Mouse (Mus musculus): ENCODE measurements around the gene Atxn10. TPM values are rescaled to one million over a fixed set of nuclear protein-coding genes. Genes with fewer than 3 reads are reported as not detected.
"Not testable (repeated sequence)": the region's sequence is repeated elsewhere in the genome, so short reads cannot be mapped to it uniquely, and the experiment has no call there.

Atxn10 gene
- polyA plus RNA-seq, 1 experiment, result 66.8 TPM

DNA sequence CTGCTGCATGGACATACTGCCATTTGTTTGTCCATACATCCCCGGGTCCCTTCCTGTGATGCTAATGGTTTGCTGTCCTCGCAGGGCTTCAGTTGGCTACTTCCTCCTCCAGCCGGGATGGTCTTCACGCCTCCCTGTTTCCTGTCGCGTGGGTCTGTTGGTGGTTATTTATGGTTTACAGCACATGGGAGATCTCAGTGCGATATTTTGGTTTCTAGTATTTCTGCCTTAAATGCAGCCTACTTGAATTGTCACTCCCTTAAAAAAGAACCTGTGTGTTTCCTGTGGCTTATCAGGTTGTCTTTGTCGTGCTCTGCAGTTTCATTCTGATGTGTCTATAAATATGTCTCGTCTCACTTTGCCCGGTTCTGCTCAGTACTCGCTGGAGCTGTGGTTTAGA, 8.2 kb upstream of the Atxn10 start:
- Histone ChIP-seq H3K27ac (ENCODE audit: control insufficient read depth, insufficient read depth, low read depth, low read length, poor library complexity) (no peak overlapping the region), H3K4me3 (replicated peaks; ENCODE audit: control insufficient read depth, low read depth, low read length) (no peak overlapping the region), H3K4me1 (ENCODE audit: control insufficient read depth, insufficient read depth, low read length) (no peaks in the 10 kb centered on the region)
- no peak for TF ChIP-seq CTCF (IDR thresholded peaks at IDR 0.05; ENCODE audit: control insufficient read depth, insufficient read depth, low read length)
- no peak for TF ChIP-seq POLR2A (IDR thresholded peaks at IDR 0.05; ENCODE audit: borderline replicate concordance, control insufficient read depth, low read depth, low read length)
- 2% methylated on average over 11 of the region's 11 CpGs for WGBS

DNA sequence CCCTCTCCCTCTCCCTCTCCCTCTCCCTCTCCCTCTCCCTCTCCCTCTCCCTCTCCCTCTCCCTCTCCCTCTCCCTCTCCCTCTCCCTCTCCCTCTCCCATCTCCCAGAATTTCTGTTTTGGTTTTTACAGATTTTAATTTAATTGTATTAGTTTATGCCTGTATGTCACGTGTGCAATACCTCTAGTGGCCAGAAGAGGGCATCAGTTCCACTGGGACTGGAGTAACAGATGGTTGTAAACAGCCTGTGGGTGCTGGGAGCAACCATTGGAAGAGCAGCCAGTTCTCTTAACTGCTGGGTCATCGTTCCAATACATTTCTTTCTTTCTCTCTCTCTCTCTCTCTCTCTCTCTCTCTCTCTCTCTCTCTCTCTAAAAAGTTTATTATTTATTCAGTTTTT, 7.6 kb upstream of the Atxn10 start:
- TF ChIP-seq CTCF (IDR thresholded peaks at IDR 0.05; ENCODE audit: control insufficient read depth, insufficient read depth, low read length), result peak; percentile 36; the same call in 1 of the 2 replicates
- H3K27ac ChIP-seq (ENCODE audit: control insufficient read depth, insufficient read depth, low read depth, low read length, poor library complexity), result not testable (repeated sequence)

GRCm38 (mm10) chr15:85329096-85329495, 6.9 kb upstream of the Atxn10 start:
- Histone ChIP-seq H3K27ac (ENCODE audit: control insufficient read depth, insufficient read depth, low read depth, low read length, poor library complexity) (no peak overlapping the region), H3K4me1 (ENCODE audit: control insufficient read depth, insufficient read depth, low read length) (no peaks in the 10 kb centered on the region), H3K4me3 (replicated peaks; ENCODE audit: control insufficient read depth, low read depth, low read length) (no peak overlapping the region)
- TF ChIP-seq CTCF (IDR thresholded peaks at IDR 0.05; ENCODE audit: control insufficient read depth, insufficient read depth, low read length), result no peak
- no peak for TF ChIP-seq POLR2A (IDR thresholded peaks at IDR 0.05; ENCODE audit: borderline replicate concordance, control insufficient read depth, low read depth, low read length)
- WGBS, result 90% methylated on average over 5 of the region's 5 CpGs

More for the DNA sequence above, 7.6 kb upstream of the Atxn10 start:
- H3K4me1 ChIP-seq (ENCODE audit: control insufficient read depth, insufficient read depth, low read length); H3K4me3 ChIP-seq (replicated peaks; ENCODE audit: control insufficient read depth, low read depth, low read length): not testable (repeated sequence)
- WGBS, result 70% methylated on average over 2 of the region's 2 CpGs

- TF ChIP-seq CTCF (IDR thresholded peaks at IDR 0.05; ENCODE audit: control insufficient read depth, insufficient read depth, low read length) (no peak), POLR2A (IDR thresholded peaks at IDR 0.05; ENCODE audit: borderline replicate concordance, control insufficient read depth, low read depth, low read length) (no peak)
- no peak overlapping the region for H3K27ac ChIP-seq (ENCODE audit: control insufficient read depth, insufficient read depth, low read depth, low read length, poor library complexity)
- no peaks in the 10 kb centered on the region for H3K4me1 ChIP-seq (ENCODE audit: control insufficient read depth, insufficient read depth, low read length)
- no peak overlapping the region for H3K4me3 ChIP-seq (replicated peaks; ENCODE audit: control insufficient read depth, low read depth, low read length)
- 78% methylated on average over 6 of the region's 6 CpGs for WGBS
Measured at GRCm38 (mm10) chr15:85330024-85330423, 6.0 kb upstream of the Atxn10 start.

GRCm38 (mm10) chr15:85333511-85333910, 2.5 kb upstream of the Atxn10 start:
- H3K27ac ChIP-seq (ENCODE audit: control insufficient read depth, insufficient read depth, low read depth, low read length, poor library complexity); H3K4me1 ChIP-seq (ENCODE audit: control insufficient read depth, insufficient read depth, low read length); H3K4me3 ChIP-seq (replicated peaks; ENCODE audit: control insufficient read depth, low read depth, low read length): not testable (repeated sequence)
- WGBS, result 71% methylated on average over 6 of the region's 6 CpGs

DNA sequence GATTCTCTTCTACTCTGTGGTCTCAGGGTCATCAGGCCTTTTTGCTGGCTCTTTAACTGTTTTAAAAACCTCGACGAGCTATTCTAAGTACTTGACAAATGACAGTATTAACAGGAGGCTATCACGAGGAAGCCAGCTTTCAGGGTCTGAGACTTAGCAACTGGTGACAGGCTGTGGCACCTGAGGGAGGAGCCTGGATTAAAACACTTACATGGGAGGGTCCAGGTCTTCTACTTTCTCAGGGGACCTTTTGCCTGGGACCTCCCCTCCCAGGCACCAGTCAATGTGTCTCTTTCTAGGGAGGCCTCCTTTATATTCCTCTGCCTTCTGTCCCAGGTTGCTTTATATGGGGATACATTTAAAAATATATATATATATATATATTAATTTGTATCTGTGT, 1.8 kb upstream of the Atxn10 start:
- no peak overlapping the region for H3K4me3 ChIP-seq (replicated peaks; ENCODE audit: control insufficient read depth, low read depth, low read length)
- no peaks in the 10 kb centered on the region; the same call in 1 of the 2 replicates for H3K4me1 ChIP-seq (ENCODE audit: control insufficient read depth, insufficient read depth, low read length)
- H3K27ac ChIP-seq (ENCODE audit: control insufficient read depth, insufficient read depth, low read depth, low read length, poor library complexity), result no peak overlapping the region
- no peak for TF ChIP-seq CTCF (IDR thresholded peaks at IDR 0.05; ENCODE audit: control insufficient read depth, insufficient read depth, low read length)
- no peak for TF ChIP-seq POLR2A (IDR thresholded peaks at IDR 0.05; ENCODE audit: borderline replicate concordance, control insufficient read depth, low read depth, low read length)
- 66% methylated on average over 3 of the region's 3 CpGs for WGBS

DNA sequence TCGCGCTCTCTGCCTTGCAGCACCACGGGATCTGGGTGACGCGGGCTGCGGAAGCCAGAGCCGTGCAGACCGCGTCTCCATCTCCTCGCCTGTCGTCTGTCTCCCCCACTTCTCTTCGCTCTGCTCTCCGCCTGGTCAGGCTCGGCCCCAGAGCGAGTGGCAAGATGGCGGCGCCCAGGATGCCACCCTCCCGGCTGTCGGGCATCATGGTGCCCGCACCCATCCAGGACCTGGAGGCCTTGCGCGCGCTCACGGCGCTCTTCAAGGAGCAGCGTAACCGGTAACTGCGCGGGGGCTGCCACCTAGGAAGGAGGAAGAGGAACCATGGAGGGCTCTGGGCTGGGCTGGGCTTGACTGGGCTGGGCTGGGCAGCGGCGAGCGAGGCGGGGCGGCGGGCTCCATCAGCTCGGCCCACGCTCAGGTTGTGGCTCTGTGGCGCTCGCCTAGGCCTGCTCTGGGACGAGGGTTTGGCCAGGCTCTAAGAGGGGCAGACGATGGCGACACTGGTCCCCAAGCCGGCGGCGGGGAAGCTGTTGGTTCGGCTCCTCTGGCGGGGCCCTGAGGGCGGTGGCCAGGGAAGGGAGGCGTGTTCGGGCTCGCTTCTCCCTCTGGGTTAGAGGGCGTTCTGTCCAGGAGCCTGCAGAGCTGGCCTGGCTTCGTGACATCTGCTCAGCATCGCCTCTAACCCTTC, 401 bp downstream of the Atxn10 start:
- Histone ChIP-seq H3K4me1 (ENCODE audit: control insufficient read depth, insufficient read depth, low read length) (no peaks in the 10 kb centered on the region; the same call in 1 of the 2 replicates), H3K27ac (ENCODE audit: control insufficient read depth, insufficient read depth, low read depth, low read length, poor library complexity) (peak overlapping the region; percentile 99), H3K4me3 (replicated peaks; ENCODE audit: control insufficient read depth, low read depth, low read length) (peak overlapping the region; percentile 70)
- TF ChIP-seq CTCF (IDR thresholded peaks at IDR 0.05; ENCODE audit: control insufficient read depth, insufficient read depth, low read length), result no peak
- TF ChIP-seq POLR2A (IDR thresholded peaks at IDR 0.05; ENCODE audit: borderline replicate concordance, control insufficient read depth, low read depth, low read length), result peak; percentile 71; the same call in 1 of the 2 replicates
- under 1% methylated on average over 54 of the region's 54 CpGs for WGBS

DNA sequence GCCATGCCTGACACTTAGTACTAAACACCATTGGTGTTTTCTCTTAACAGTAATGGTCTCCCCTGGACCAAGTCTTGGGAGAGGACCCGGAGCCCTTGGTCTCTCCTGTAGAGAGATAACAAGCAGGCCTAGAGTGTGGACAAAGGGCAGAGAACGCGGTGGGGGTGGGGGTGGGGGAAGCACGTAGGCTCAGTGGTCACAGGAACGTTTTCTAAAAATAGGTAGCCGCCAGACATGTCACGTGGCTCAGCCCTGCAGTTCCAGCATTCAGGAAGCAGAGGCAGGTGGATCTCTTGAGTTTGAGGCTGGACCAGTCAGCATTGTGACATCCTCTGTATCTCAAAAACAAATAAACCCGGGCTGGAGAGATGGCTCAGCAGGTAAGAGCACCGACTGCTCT, 1.2 kb downstream of the Atxn10 start:
- H3K4me3 ChIP-seq (replicated peaks; ENCODE audit: control insufficient read depth, low read depth, low read length), result peak overlapping the region; percentile 70
- WGBS, result 27% methylated on average over 9 of the region's 9 CpGs
- H3K27ac ChIP-seq (ENCODE audit: control insufficient read depth, insufficient read depth, low read depth, low read length, poor library complexity), result peak overlapping the region; percentile 99
- no peaks in the 10 kb centered on the region; the same call in 1 of the 2 replicates for H3K4me1 ChIP-seq (ENCODE audit: control insufficient read depth, insufficient read depth, low read length)
- TF ChIP-seq POLR2A (IDR thresholded peaks at IDR 0.05; ENCODE audit: borderline replicate concordance, control insufficient read depth, low read depth, low read length) (no peak), CTCF (IDR thresholded peaks at IDR 0.05; ENCODE audit: control insufficient read depth, insufficient read depth, low read length) (no peak)

DNA sequence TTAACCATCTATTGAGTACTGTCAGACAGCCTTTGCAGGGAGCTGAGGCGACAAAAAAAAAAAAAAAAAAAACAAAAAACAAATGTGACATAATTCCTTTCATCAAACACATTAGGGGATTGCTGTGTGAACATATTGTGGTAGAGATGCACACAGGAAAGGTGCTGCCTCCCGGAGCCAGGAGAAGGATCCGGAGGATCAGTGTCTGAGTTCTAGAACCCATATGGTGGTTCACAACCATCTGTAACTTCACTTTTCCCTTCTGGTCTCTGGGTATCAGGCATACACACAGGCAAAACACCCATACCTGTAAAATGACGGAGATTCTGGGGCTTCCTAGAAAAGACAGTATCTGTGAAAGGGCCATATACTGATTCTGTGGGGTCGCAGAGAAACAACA, 1.9 kb downstream of the Atxn10 start:
- WGBS, result 82% methylated on average over 5 of the region's 5 CpGs
- Histone ChIP-seq H3K27ac (ENCODE audit: control insufficient read depth, insufficient read depth, low read depth, low read length, poor library complexity) (no peak overlapping the region), H3K4me1 (ENCODE audit: control insufficient read depth, insufficient read depth, low read length) (no peaks in the 10 kb centered on the region; the same call in 1 of the 2 replicates), H3K4me3 (replicated peaks; ENCODE audit: control insufficient read depth, low read depth, low read length) (no peak overlapping the region)
- TF ChIP-seq POLR2A (IDR thresholded peaks at IDR 0.05; ENCODE audit: borderline replicate concordance, control insufficient read depth, low read depth, low read length), result no peak
- no peak for TF ChIP-seq CTCF (IDR thresholded peaks at IDR 0.05; ENCODE audit: control insufficient read depth, insufficient read depth, low read length)

All from bone marrow, adult 2 months (tissue).